Mouse (Mus musculus) CH12F3 (cell line): ENCODE measurements around the gene Gm48551.

Experiments
- in situ Hi-C: fragments of 300-500 bp; cut with MboI; formaldehyde crosslinking; loops from 2 replicates; pipeline ENCODE4 v1.14.3; 2020; ENCODE audit warnings: low sequenced_read_pairs

Gm48551 gene

GRCm38 (mm10) chr10:81415549-81416310 lies 31.5 kb downstream of the Gm48551 start:
- in situ Hi-C loops = no loop called here

DNA sequence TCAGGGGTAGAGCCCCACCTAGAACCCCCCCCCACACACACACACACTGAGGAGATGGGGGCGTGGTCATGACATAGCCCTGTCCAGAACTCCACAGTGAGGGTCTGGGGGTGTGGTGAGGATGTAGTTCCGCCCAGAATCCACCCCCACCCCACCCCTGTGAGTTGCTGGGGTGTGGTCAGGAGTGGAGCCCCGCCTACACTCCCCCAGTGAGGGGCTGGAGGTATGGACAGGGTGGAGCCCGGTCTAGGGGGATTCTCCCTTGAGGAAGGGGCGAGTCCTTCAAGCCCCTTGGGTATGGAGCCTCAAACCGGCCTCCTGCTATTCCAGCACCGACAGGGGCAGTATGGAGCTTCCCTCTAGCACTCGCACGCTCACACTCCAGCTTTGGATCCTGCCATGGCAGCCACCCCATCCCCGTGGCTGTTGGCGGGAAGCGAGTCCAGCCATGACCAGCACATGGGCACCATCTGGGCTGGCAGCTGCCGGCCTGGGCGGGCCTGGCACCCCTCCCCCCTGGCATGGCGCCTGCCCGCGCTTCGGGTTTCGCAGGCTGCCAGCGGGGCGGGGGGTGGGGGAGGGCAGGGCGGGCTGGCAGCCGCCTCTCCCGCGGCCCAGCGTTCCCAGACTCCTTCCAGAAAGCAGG lies 32.4 kb downstream of the Gm48551 start:
- in situ Hi-C loops = no loop called here

DNA sequence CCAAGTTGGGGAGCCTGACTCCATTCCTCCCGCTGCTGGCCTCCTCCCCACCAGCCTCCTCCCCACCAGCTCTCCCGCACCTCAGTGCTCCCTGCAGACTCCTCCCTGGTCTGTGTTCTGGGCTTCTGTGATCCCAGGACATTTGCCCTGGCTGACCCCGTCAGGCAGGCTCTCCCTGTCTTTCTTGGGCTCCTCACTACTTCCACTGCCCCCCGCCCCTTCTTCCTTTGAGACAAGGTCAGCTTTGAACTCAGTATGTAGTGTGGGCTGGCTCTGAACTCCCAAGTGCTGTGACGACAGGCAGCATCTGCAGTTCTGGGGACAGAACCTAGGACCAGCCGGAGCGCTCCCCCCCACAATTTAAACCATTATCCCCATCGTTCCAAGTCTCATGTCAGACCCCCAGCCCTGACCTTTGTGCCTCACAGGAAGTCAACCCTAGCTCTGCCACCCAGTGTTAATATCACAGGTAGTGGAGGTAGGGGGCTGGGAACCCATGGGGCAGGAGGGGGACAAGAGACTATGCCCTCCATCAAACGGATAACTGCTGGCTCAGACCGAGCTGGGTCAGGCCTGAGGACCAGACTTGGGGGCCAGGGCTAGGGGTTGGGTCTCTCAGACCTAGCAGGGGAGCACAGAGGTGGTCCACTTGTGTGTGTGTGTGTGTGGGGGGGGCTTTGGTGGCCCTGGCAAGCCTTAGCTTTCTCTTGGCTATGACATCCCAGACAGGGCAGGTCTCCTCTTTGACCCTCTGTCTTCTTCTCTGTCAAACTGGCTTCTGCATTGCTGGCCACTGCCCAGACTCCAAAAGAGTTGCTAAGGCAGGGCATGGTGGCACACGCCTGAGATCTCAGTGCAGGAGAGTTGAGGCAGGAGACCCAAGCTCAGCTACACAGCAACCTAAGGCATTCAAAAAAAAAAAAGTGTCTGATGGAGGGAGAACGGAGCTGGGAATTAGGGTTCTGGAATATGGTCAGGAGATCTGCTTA lies 33.3 kb downstream of the Gm48551 start:
- in situ Hi-C loops = no loop called here

DNA sequence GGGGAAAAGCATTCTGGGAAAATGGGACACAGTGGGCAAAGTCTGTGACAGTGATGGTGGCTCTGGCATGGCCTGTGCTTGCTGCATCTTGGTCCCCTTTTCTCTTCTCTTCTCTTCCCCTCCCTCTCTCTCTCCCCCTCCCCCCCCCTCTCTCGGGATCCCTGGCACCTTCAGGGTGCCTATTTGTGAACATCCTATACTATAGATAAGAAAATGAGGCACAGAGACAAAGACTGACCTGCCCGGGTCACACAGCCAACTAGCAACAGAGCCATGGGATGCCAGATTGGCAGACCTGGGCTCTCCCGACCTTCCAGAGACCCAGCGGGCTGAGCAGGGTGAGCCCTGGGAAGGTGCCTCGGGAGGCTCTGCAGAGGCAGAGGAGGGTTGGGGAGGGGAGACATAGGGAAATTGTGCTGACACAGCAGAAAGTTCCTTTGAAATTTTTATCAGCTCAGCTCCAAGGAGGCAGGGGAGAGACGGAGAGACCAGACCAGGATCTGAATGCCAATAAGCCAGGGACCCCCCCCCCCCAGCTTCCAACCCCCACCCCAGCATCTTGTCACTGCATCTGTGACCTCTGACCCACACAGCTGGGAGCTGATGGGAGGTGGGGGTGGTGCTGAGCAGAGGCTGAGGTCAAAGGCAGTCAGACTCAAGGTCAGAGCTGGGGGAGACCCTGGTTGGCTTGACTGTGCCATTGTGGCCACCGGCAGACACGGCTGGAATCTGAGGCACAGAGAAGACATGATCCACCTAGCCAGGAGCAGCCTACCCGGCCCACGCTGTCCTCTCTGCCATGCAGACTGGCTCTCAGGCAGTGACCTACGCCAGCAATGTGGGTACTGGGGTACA lies 34.2 kb downstream of the Gm48551 start:
- in situ Hi-C loops = no loop called here

- in situ Hi-C loops = no loop called here
These were observed 35.1 kb downstream of the Gm48551 start for GRCm38 (mm10) chr10:81419111-81419928.

DNA sequence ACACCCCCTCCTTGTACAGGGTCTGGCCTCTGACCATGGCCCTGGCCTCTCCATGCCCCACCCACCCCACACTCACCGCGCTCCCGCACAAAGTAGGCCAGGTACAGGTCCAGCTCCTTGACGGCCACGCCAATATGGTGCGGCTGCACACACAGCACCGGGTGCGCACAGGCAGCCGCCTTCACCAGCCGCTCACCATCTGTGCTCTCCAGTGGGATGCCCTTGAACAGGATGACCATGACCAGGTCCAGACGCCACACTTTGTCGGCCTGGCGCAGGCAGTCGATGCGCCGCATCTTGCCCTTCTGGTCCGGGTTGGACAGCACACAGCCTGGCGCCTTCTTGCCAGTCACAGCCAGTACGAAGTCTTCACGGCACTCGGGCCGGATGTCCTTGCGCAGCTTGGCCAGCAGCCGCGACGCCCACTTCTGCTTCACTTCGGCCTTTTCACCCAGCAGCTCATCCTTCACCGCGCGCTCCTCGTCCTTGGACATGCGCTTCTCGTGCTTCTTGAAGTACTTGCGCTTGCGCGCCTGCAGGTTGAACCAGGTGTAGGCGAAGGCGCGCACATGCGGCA lies 36.0 kb downstream of the Gm48551 start:
- in situ Hi-C loops = no loop called here

DNA sequence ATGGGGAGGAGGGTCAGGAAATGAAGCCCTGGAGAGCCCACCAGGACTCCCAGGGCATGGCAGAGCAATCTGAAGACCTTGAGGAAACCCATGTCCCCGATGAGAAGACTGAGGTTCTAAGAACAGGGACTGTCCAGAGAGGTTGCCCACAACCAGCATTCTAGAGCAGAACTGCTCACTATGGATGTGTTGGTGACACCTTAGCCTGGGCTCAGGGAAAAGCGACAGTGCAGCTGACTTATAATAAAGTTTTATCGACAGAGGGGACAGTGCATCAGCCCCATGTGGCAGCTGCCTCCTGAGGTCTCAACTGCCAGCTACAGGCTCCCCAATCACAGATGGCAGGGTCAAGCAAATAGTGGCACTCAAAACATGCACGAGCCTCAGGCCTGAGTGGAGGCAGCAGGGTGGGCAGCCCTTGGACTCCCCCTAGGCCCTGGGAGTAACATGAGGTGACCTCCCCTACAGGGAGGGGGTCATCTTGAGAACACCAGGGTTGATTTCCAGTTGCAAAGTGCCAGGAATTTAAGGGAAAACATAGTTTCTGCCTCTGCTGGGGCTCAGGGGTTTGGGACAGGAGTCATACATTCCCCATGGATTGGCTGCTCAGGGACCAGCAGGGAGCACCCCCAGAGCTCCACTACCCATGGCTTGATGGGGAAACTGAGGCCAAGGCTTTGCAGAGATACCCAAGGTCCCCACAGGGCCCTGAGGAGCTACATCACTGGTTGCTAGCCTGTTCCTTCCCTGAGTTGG lies 37.0 kb downstream of the Gm48551 start:
- in situ Hi-C loops = no loop called here

- in situ Hi-C loops = no loop called here
These were observed 37.5 kb downstream of the Gm48551 start for GRCm38 (mm10) chr10:81421797-81422100.

DNA sequence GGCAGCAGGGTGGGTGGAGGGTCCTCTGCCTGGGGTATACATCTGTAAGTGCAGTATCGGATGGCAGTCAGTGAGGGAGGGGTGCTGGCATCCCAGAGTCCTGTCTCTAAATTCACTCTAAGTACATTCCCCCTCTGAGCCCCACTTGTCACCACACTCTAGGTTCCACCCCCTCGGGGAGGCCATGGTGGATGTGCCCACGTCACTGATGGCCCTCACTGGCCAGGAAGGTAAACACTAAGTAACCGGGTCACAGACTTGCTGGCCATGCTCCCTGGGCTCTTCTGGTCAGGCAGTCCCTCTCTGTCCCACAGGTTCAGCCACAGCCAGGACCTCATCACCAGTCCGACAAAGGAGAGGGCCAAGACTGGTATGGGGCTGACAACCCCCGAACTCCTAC lies 37.9 kb downstream of the Gm48551 start:
- in situ Hi-C loops = no loop called here

- in situ Hi-C loops = no loop called here
These were observed 38.5 kb downstream of the Gm48551 start for GRCm38 (mm10) chr10:81422661-81423217.

DNA sequence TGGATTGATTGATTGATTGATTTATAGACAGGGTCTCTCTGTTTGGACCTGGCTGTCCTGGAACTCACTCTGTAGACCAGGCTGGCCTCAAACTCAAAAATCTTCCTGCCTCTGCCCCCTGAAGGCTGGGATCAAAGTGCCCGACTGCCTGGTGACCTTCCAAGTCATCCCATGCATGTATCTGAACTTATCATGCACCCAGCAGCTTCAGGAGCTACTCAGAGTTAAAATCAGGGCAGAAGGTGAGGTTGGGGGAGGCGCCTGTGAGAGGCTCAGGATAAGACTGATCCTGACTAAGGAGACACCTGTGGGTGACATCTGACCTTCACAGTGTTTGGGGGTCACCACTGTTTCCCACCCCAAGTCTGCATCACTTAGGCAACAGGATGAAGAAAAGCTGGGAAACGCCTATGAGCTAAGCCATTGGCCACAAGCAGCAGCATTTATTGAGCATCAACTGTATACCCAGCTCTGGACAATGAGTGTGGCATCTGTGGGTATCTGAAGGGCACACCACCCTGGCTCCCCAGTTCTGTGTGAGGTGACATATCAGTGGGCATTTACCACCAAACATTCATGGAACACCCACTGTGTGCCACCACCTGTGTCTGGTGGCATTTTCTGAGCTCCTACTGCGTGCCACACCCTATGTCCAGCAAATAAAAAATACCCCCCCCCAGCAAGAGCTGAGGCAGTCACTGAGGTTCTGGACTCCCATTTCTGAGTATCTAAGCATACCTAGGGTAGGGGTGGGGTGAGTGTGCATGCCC lies 39.4 kb downstream of the Gm48551 start:
- in situ Hi-C loops = no loop called here

DNA sequence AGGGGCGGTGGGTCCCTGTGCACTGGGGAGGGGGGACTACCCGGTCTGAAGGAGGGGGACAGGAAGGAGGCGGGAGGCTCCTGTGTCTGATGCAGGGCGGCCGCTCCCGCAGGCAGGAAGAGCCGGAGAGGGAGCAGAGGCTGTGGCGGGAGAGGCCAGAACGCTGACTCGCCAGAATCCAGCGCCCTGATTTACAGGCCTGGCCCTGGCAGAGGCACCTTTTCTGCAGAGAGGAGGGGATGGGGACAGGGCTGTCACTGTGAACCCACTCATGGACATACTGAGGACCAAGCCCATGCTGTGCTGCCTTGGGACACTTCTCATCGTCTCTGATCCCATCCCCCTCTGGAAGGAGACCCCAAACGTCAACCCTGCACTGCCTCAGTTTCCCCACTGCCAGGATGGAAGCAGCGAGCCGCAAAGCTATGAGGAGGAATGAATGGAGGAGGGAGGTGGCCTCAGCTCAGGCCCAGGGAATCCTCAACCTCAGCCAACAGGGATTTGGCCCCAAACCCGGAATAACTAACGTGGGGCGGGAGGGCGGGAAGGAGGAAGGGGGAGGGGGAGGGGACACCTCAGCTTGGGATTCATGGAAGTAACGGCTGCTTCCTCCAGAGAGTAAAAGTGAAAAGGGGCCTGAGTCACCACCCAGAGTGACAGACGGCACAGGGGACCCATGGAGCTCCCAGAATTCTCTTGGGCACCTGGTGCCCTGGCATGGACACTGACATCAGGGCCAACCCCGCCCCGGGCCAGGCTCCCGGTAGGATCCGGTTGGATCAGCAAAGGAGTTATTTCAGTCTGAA lies 40.2 kb downstream of the Gm48551 start:
- in situ Hi-C loops = no loop called here

DNA sequence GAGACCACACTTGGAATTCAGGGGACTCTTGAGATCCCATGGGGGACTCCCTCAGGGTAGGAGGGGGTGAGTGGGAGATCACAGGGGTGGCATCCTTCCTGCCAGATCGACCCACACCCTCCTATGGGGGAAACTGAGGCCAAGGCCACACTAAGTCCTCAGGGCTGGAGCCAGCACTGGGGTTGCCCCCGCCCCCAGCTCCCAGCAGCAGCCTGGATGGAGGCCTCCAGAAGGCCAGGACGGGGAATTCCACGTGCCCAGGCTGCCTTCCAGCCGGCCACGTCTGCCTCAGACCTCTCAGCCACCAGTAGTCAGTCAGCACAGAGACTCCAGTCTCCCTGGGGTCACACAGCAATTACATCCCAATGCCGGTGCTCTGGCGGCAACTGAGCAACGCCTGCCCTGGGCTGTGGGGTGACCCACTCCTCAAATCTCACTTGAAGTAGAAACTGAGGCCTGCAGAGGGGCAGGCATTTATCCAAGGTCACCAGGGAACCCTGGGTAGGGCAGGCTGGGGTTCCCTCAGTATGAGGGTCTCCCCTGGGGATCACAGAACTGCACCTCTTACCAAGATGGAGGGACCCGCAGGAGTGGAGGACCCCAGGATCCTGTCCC lies 41.1 kb downstream of the Gm48551 start:
- in situ Hi-C loops = no loop called here

DNA sequence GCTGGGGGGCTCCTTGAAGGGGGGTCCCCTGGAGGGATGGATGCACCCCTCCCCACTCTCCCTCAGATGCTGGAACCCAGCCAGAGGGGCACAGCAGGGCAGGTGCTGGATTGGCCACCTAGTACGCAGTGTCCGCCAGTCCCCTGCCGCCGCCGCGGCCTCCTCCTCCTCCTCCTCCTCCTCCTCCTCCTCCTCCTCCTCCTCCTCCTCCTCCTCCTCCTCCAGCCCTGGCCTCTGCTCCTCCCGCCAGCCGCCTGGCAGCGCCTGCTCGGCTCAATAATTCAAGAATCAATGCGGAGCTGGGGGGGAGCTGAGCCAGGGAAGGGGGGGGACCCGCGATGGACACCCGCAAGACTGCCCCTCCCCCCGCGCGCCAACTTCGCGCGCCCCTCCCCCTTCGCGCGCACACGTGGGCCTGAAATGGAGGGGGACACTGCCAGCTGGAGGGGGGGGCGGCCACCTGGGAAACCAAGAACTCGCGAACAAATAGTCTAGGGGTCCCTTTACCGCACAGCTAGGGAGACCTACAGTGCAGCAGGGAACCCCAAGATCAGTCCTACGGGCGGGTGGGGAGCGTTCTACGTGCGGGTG lies 41.9 kb downstream of the Gm48551 start:
- in situ Hi-C loops = no loop called here

- in situ Hi-C loops = no loop called here
These were observed 42.6 kb downstream of the Gm48551 start for GRCm38 (mm10) chr10:81426897-81427296.

- in situ Hi-C loops = no loop called here
These were observed 43.1 kb downstream of the Gm48551 start for GRCm38 (mm10) chr10:81427327-81427726.
